Mouse (Mus musculus) ZHBTc4 (cell line): ENCODE results near the gene Sertm1.

Source experiments
- DNase-seq: peaks from one replicate; pipeline ENCODE4 v3.0.0-alpha.2; 2011; ENCODE audit warnings: low read depth, low spot score

Sertm1 gene

DNA sequence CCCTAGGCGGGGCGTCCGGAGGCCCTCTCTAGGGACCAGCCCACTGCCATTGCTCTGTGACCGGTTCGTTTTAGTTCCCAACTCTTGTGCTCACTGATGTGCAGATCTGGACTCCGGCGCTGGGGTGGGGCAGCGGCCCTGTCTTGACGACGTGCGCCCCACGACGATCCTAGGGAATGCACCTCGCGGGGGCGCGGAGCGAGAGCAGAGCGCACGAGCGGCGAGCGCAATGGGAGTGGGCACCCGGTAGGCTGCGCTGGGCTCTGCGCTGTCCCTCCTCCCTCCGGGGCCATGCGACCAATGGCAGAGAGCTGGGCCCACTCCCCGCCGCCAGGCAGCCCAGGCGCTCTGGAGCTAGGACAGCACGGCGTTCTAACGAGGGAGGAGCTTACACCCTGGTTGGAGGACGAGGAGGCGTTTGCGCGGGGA, at the start of gene Sertm1:
Sertm1 (minus strand) TSS at position 245 of the 429 bp plus-strand sequence.
- DNase-seq, result peak; percentile 73

- no peak for DNase-seq
Measured at GRCm38 (mm10) chr3:54964948-54965506, 49.3 kb upstream of the Sertm1 start.

DNA sequence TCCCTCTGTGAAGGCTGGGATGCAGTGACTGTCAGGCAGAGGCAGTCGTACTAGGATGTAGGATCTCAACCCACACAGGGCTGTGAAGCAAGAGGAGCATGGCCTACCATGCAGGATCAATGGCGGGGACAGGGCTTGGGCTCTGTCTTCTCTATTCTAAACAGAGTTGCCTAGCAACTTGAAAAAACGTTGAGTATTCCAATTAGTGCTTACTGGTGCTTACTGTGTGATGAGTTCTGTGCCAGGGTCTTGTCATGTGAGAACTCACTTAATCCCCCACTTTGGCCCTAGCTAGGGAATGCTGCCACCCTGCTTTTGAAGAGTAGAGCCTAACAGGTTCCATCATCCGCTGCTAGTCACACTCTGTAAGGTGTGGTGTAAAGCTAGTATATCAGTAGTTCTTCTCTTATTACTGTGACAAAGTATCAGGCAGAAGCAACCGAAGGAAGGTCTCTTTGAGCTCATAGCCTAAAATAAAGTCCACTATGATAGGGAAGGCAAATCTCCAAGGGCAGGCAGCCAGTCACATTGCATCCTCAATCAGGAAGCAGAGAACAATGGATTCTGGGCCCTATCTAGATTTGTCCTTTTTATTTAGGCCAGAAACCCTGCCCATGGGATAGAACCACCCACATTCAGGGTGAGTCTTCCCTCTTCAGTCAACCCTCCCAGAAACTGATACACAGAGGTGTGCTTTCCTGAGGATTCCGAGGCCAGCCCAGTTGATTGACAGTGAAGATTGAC, 27.6 kb upstream of the Sertm1 start:
- no peak for DNase-seq

DNA sequence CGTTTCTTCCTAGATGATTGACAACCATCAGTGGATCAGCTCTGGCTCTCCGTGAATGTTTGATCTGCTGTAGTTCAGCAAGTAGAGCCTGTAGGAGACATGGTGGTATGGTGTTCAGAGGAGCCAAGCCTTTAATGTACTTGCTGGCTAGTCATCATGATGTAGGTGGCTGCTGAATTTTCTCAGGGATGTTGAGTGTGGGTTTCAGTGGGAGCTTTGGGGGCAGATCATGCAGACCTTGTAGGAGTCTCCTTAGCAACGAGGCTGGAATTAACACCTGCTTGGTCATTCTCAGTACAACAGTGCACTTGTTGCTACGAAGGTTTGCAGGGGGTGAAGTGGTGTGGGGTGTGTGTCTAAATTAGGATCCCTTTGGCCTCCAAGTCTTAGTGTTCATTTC, 18.8 kb upstream of the Sertm1 start:
- no peak for DNase-seq

DNA sequence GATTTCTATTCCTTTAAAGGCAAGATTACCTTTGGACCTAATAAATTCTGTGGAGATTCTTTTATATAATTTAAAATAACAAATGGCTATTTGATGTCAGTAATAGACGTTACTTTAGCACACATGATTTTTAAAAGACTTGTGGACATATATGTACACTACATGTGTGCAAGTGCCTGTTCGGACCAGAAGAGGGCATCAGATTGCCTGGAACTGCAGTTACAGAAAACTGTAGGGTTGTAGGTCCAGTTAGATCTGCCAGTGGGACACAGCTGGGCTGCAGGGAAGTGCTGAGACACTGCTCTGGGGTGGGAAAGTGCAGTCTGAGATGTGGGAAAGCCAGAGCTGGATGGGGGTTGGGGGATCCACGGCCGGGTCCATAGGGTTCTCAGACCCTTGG, 16.9 kb upstream of the Sertm1 start:
- DNase-seq, result peak; percentile 81

- peak; percentile 64 for DNase-seq
Measured at GRCm38 (mm10) chr3:54920425-54920824, 4.7 kb upstream of the Sertm1 start.

DNA sequence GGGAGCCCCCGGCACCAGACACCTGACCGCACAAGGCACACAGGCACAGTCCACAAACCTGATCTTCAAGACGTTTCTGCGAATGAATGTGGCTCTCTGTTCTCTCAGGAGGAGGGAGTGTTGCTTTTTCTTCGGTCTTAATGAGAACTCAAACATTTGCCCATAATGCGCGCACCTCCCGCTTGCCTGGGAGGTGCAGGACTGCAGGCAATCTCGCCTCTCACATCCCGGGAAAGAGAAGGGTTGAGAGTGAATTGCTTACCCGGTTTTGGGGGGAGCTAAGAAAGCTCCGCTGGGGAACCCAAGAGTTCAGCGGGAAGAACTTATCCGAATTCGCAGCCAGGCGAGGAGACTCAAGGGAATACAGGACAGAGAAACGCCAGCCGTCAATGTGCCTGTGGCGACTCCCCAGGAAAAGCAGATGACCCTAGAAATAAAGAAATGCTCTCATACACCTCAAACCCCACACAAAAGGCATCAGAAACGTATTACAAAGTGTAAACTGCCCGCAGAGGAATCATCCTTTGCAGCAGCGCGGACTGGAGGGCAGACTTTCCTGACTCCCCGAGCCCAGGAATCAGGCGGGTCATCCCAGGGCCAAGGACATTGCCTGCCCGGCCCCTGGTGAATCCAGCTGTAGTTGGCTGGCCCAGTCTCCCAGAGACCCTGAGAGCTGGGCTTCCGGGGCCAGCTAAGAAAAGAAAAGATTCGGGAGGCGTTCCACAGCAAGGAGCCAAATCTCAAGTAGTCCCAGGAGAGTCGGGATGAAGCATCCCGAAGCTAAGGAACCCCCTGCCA, 643 bp downstream of the Sertm1 start:
- DNase-seq, result peak; percentile 24

- no peak for DNase-seq
Measured at GRCm38 (mm10) chr3:54908878-54909277, 6.8 kb downstream of the Sertm1 start.

- DNase-seq, result no peak
Measured at GRCm38 (mm10) chr3:54897974-54898373, 17.7 kb downstream of the Sertm1 start.

DNA sequence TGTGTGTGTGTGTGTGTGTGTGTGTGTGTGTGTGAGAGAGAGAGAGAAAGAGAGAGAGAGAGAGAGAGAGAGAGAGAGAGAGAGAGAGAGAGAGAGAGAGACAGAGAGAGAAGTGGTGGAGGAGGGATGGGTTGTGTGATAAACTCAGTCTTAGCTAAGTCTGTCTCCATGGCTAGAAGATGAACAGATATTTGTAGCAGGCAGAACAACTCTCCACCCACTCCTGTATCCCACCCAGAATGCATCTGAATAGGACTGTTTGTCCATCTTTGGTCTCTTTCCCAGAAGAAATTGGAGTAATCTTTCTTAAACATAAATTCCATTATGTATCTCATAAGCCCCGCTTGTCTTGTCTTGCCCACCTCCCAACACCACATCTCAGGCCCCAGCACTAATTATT, 20.8 kb downstream of the Sertm1 start:
- DNase-seq, result no peak

DNA sequence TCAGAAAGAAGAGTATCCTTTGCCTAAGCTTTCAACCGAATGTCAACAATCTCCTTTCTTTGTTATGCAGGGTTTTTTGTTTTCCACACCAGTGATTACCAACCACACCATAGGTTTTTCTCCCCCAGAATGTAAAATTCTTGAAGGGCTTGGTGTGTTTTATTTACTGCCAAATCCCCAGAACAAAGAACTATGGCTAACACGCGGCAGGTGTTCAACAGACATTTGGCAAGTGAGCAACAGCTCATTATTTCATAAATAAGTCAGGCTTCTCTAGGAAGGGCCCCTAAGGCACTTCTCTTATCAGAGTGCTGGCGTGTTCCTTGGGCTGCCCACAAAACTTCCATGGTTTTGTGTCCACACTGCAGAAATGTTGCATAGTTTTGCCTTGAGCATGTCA, 23.5 kb downstream of the Sertm1 start:
- DNase-seq, result no peak

DNA sequence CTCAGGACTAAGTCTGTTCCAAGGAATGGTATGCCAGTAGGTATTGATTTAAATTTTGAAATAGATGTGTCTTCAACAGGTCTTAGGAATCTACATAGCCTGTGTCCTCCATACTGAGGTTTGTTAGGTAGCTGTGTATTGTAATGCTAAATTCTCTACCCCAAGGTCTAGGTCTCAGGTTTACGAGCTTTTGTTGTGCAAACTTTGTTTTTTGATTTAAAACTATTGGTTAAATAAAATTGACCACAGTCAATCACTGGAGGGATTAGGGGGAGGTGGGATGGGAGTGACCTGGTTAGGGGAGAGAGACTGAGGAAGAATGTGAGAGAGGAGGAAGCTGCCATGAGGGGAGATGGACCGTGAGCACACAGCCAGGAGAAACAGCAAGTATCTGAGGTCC, 29.2 kb downstream of the Sertm1 start:
- DNase-seq, result peak; percentile 60
